Mouse (Mus musculus) CH12.LX (cell line): Measurements from ENCODE around the gene Tm4sf1. TPM values are rescaled to one million over a fixed set of nuclear protein-coding genes. Genes with fewer than 3 reads are reported as not detected.

Experiments
- DNase-seq: peaks from one replicate; pipeline ENCODE4 v3.0.0-alpha.2; 2013; ENCODE audit errors: extremely low read depth
- H3K27ac ChIP-seq: 2 replicates; pipeline ENCODE4 v1.5.1; 2012; ENCODE audit warnings: low read depth, mild to moderate bottlenecking, control low read depth, moderate library complexity; ENCODE audit not compliant: insufficient read depth
- H3K27me3 ChIP-seq: replicated peaks from 2 replicates; pipeline ENCODE3; 2012; ENCODE audit warnings: inconsistent platforms
- H3K36me3 ChIP-seq, 2 experiments: replicated peaks in 1 of 2; 2 replicates each; pipeline versions ENCODE3 to v1.6.1; 2012; ENCODE audit warnings: inconsistent platforms in 1 of 2, low read length in 1 of 2, mild to moderate bottlenecking in 1 of 2, mixed read lengths in 1 of 2, moderate library complexity in 1 of 2; ENCODE audit not compliant: control insufficient read depth in 1 of 2, insufficient read depth in 1 of 2
- H3K4me1 ChIP-seq, 2 experiments: 2 replicates each; pipeline ENCODE4 v1.6.1; 2012; ENCODE audit warnings: inconsistent platforms in 1 of 2, moderate library complexity in 1 of 2; ENCODE audit not compliant: insufficient read depth in 2 of 2, control insufficient read depth in 1 of 2
- H3K4me2 ChIP-seq: 2 replicates; pipeline ENCODE4 v1.6.1; 2012; ENCODE audit warnings: low read depth, mild to moderate bottlenecking, control low read depth; ENCODE audit not compliant: poor library complexity, insufficient read depth, severe bottlenecking
- H3K4me3 ChIP-seq, 3 experiments: fragments of 150-350 bp in 1 of 3; sonication (generic) in 1 of 3; replicated peaks in 1 of 3; 2 replicates each; pipeline versions ENCODE3 to v1.5.1; 2011 to 2012; ENCODE audit warnings: low read depth in 2 of 3, low read length in 2 of 3, mild to moderate bottlenecking in 2 of 3, moderate library complexity in 2 of 3, control low read depth in 1 of 3, improper control_type of control experiment in 1 of 3, inconsistent platforms in 1 of 3, mixed read lengths in 1 of 3; ENCODE audit not compliant: poor library complexity in 1 of 3
- H3K79me2 ChIP-seq: replicated peaks from 2 replicates; pipeline ENCODE4 v1.6.1; 2012; ENCODE audit warnings: mild to moderate bottlenecking, moderate library complexity; ENCODE audit not compliant: control insufficient read depth, poor library complexity, insufficient read depth, severe bottlenecking; ENCODE audit errors: extremely low read depth
- H3K9ac ChIP-seq: 2 replicates; pipeline ENCODE4 v1.6.1; 2012; ENCODE audit warnings: low read depth, mild to moderate bottlenecking, control low read depth, moderate library complexity; ENCODE audit not compliant: insufficient read depth
- H3K9me3 ChIP-seq: replicated peaks from 2 replicates; pipeline ENCODE3; 2012; ENCODE audit warnings: low read length, inconsistent platforms, mixed read lengths
- BHLHE40 ChIP-seq: IDR thresholded peaks from 2 replicates; pipeline ENCODE4 v1.6.1; 2011; ENCODE audit warnings: mild to moderate bottlenecking, low read depth, low read length, improper control_type of control experiment
- CHD1 ChIP-seq: IDR thresholded peaks from 2 replicates; pipeline ENCODE4 v1.6.1; 2012; ENCODE audit warnings: low read depth, low read length, improper control_type of control experiment, inconsistent platforms
- CHD2 ChIP-seq: IDR thresholded peaks from 2 replicates; pipeline ENCODE4 v1.6.1; 2011; ENCODE audit warnings: low read length, improper control_type of control experiment
- CTCF ChIP-seq, 2 experiments: IDR thresholded peaks in 1 of 2; conservative IDR thresholded peaks in 1 of 2; 2 replicates each; pipeline ENCODE4 v1.5.1; 2011 to 2012; ENCODE audit warnings: low read depth in 2 of 2, low read length in 2 of 2, improper control_type of control experiment in 1 of 2, inconsistent platforms in 1 of 2, mild to moderate bottlenecking in 1 of 2, moderate library complexity in 1 of 2
- EP300 ChIP-seq: IDR thresholded peaks from 2 replicates; pipeline ENCODE4 v1.6.1; 2011; ENCODE audit warnings: low read length, improper control_type of control experiment
- ETS1 ChIP-seq: conservative IDR thresholded peaks from 2 replicates; pipeline ENCODE4 v1.6.1; 2012; ENCODE audit warnings: low read depth, mild to moderate bottlenecking, inconsistent platforms, low read length, improper control_type of control experiment, moderate library complexity
- HCFC1 ChIP-seq: IDR thresholded peaks from 2 replicates; pipeline ENCODE4 v1.6.1; 2012; ENCODE audit warnings: low read depth, mild to moderate bottlenecking, inconsistent platforms, low read length, improper control_type of control experiment
- MAFK ChIP-seq: IDR thresholded peaks from 2 replicates; pipeline ENCODE4 v1.6.1; 2011; ENCODE audit warnings: low read length, improper control_type of control experiment; ENCODE audit not compliant: insufficient replicate concordance
- MAX ChIP-seq: IDR thresholded peaks from 2 replicates; pipeline ENCODE4 v1.6.1; 2011; ENCODE audit warnings: low read length, improper control_type of control experiment
- MAZ ChIP-seq: IDR thresholded peaks from 2 replicates; pipeline ENCODE4 v1.6.1; 2012; ENCODE audit warnings: low read depth, mild to moderate bottlenecking, inconsistent platforms, low read length, improper control_type of control experiment, moderate library complexity
- MEF2A ChIP-seq: IDR thresholded peaks from 2 replicates; pipeline ENCODE4 v1.6.1; 2014; ENCODE audit warnings: low read depth, mild to moderate bottlenecking, inconsistent platforms, low read length, improper control_type of control experiment, borderline replicate concordance
- MYC ChIP-seq: IDR thresholded peaks from 2 replicates; pipeline ENCODE4 v1.6.1; 2011; ENCODE audit warnings: low read depth, mild to moderate bottlenecking, improper control_type of control experiment, low read length
- PAX5 ChIP-seq: IDR thresholded peaks from 2 replicates; pipeline ENCODE4 v1.6.1; 2012; ENCODE audit warnings: low read length, inconsistent platforms, mixed read lengths
- POLR2A ChIP-seq: IDR thresholded peaks from 2 replicates; pipeline ENCODE4 v1.6.1; 2011; ENCODE audit warnings: low read depth, mild to moderate bottlenecking, improper control_type of control experiment, low read length
- POLR2AphosphoS2 ChIP-seq: IDR thresholded peaks from 2 replicates; pipeline ENCODE4 v1.6.1; 2011; ENCODE audit warnings: low read depth, low read length, improper control_type of control experiment
- RCOR1 ChIP-seq: conservative IDR thresholded peaks from 2 replicates; pipeline ENCODE4 v1.6.1; 2012; ENCODE audit warnings: low read depth, mild to moderate bottlenecking, inconsistent platforms, low read length, improper control_type of control experiment
- SIN3A ChIP-seq: IDR thresholded peaks from 2 replicates; pipeline ENCODE4 v1.6.1; 2012; ENCODE audit warnings: low read length, improper control_type of control experiment, inconsistent platforms
- SMC3 ChIP-seq: IDR thresholded peaks from 2 replicates; pipeline ENCODE4 v1.6.1; 2011; ENCODE audit warnings: low read depth, low read length, improper control_type of control experiment
- TBP ChIP-seq: conservative IDR thresholded peaks from 2 replicates; pipeline ENCODE4 v1.6.1; 2011; ENCODE audit warnings: low read depth, low read length, improper control_type of control experiment
- TCF12 ChIP-seq: IDR thresholded peaks from 2 replicates; pipeline ENCODE4 v1.6.1; 2014; ENCODE audit warnings: low read depth, mild to moderate bottlenecking, inconsistent platforms, low read length, improper control_type of control experiment
- UBTF ChIP-seq: IDR thresholded peaks from 2 replicates; pipeline ENCODE4 v1.6.1; 2012; ENCODE audit warnings: low read depth, mild to moderate bottlenecking, inconsistent platforms, low read length, improper control_type of control experiment, moderate library complexity
- USF1 ChIP-seq: IDR thresholded peaks from 2 replicates; pipeline ENCODE4 v1.6.1; 2014; ENCODE audit warnings: low read depth, mild to moderate bottlenecking, inconsistent platforms, low read length, improper control_type of control experiment
- USF2 ChIP-seq: conservative IDR thresholded peaks from 2 replicates; pipeline ENCODE4 v1.6.1; 2011; ENCODE audit warnings: low read depth, low read length, improper control_type of control experiment
- ZC3H11A ChIP-seq: IDR thresholded peaks from 2 replicates; pipeline ENCODE4 v1.6.1; 2012; ENCODE audit warnings: low read depth, mild to moderate bottlenecking, inconsistent platforms, low read length, improper control_type of control experiment
- ZKSCAN1 ChIP-seq: IDR thresholded peaks from 2 replicates; pipeline ENCODE4 v1.6.1; 2012; ENCODE audit warnings: low read depth, inconsistent platforms, low read length, improper control_type of control experiment, borderline replicate concordance
- ZMIZ1 ChIP-seq: IDR thresholded peaks from 2 replicates; pipeline ENCODE4 v1.6.1; 2012; ENCODE audit warnings: low read depth, mild to moderate bottlenecking, inconsistent platforms, low read length, improper control_type of control experiment
- dilution Hi-C: fragments of 300-500 bp; cut with MboI; formaldehyde crosslinking; loops from 2 replicates; pipeline ENCODE4 v1.14.3; 2020; ENCODE audit warnings: low sequenced_read_pairs; ENCODE audit not compliant: extremely low pct_unique_long_range_greater_than_20kb, extremely low pct_ligation_motif_present
- in situ Hi-C: fragments of 300-500 bp; cut with MboI; formaldehyde crosslinking; loops from 3 replicates; pipeline ENCODE4 v1.14.3; 2019; ENCODE audit warnings: low sequenced_read_pairs, low pct_ligation_motif_present, low pct_unique_long_range_greater_than_20kb, mixed read lengths
- polyA plus RNA-seq: library from polyadenylated mRNA; unstranded; fragments of >175 nt; gene quantifications from 2 replicates; pipeline ENCODE4 v1.2.1, GENCODE M21; 2012; ENCODE audit warnings: low read depth; ENCODE audit not compliant: insufficient read length
- total RNA-seq, 2 experiments: library from RNA; depleted of rRNA; stranded (reverse); fragments of 300-350 nt in 1 of 2; fragments of >200 nt in 1 of 2; gene quantifications; 2 replicates each; pipeline ENCODE4 v1.2.3; 2012 to 2014

Gene Tm4sf1
- total and polyA plus RNA-seq, 3 experiments = not detected

- H3K9me3 ChIP-seq = no peaks in the 10 kb centered on the region
- DNase-seq = no peak
- H3K4me3 ChIP-seq = no peak overlapping the region
- TF ChIP-seq USF2 (no peak), MAX (no peak), MAZ (no peak), ZC3H11A (no peak), TBP (no peak), SIN3A (no peak), TCF12 (no peak), HCFC1 (no peak), MEF2A (no peak), UBTF (no peak), MAFK (no peak), ZMIZ1 (no peak), POLR2A (no peak), EP300 (no peak), BHLHE40 (no peak), USF1 (no peak), ETS1 (no peak), CHD2 (no peak), SMC3 (no peak)
- H3K27ac ChIP-seq = no peak overlapping the region
- no peaks in the 10 kb centered on the region for H3K4me1 ChIP-seq
- in situ Hi-C loops = no loop called here
- H3K4me2 ChIP-seq = no peak overlapping the region
- no peaks in the 10 kb centered on the region for H3K79me2 ChIP-seq
- no peak overlapping the region for H3K9ac ChIP-seq
- H3K36me3 ChIP-seq = no peaks in the 10 kb centered on the region
- dilution Hi-C loops = no loop called here
- H3K27me3 ChIP-seq = no peaks in the 10 kb centered on the region
These were observed 39.5 kb upstream of the Tm4sf1 start for GRCm38 (mm10) chr3:57341321-57341720.

- no peak for DNase-seq
- in situ Hi-C loops (no loop called here), dilution Hi-C loops (no loop called here)
- H3K4me1 ChIP-seq = no peaks in the 10 kb centered on the region
- H3K9me3 ChIP-seq = no peaks in the 10 kb centered on the region
- H3K27ac ChIP-seq = no peak overlapping the region
- no peak overlapping the region for H3K4me2 ChIP-seq
- no peak for TF ChIP-seq ZKSCAN1
- TF ChIP-seq PAX5 = no peak
- TF ChIP-seq CHD1 = no peak
- no peak for TF ChIP-seq RCOR1
- no peak for TF ChIP-seq POLR2AphosphoS2
- TF ChIP-seq UBTF = no peak
- no peak for TF ChIP-seq USF2
- no peak for TF ChIP-seq TBP
- no peak for TF ChIP-seq MYC
- TF ChIP-seq CTCF (conservative IDR thresholded peaks at IDR 0.05 in 1 of 2, IDR thresholded peaks at IDR 0.05 in 1 of 2; ENCODE audit: low read depth in 2 of 2, low read length in 2 of 2) = no peak
- no peak for TF ChIP-seq HCFC1
- no peaks in the 10 kb centered on the region for H3K27me3 ChIP-seq
- H3K4me3 ChIP-seq = no peak overlapping the region
- no peak overlapping the region for H3K9ac ChIP-seq
- no peaks in the 10 kb centered on the region for H3K79me2 ChIP-seq
- H3K36me3 ChIP-seq = no peaks in the 10 kb centered on the region
These were observed 33.5 kb upstream of the Tm4sf1 start for GRCm38 (mm10) chr3:57335080-57335815.
